Mouse (Mus musculus) left cerebral cortex, adult 8-10 months (tissue): ENCODE measurements around the gene Hcn1. TPM values are rescaled to one million over a fixed set of nuclear protein-coding genes. Genes with fewer than 3 reads are reported as not detected.
"Not testable (repeated sequence)": the region's sequence is repeated elsewhere in the genome, so short reads cannot be mapped to it uniquely, and the experiment has no call there.

Experiments used
- DNase-seq, 2 experiments: peaks; one replicate each; pipeline ENCODE4 v3.0.0; 2022; ENCODE audit warnings: low spot score in 2 of 2
- total RNA-seq, 4 experiments: library from RNA; stranded (reverse); gene quantifications; 2 replicates each; pipeline ENCODE4 v1.2.4; 2022

The Hcn1 gene
- total RNA-seq, 4 experiments from 2014 or later, result 29.7 to 36.3 (median 33.2) TPM

DNA sequence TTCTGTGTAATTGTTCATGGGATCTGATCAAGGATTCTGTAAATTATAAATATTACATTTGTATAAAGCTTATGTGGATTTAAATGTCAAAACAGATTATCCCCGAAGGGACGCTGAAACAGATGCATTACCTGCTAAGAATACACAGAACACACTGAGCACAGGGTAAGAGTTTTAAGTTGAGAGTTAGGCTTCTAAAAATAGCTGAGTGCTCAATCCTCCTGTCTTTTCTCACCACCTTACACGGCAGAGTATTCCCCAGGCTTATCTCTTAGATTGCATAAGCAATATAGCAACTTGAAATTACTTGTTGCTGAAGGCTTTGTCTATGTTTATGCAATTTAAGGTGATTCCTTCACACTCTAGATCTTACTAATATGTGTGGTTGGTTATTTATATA lies 256.3 kb downstream of the Hcn1 start:
- DNase-seq, result no peak

DNA sequence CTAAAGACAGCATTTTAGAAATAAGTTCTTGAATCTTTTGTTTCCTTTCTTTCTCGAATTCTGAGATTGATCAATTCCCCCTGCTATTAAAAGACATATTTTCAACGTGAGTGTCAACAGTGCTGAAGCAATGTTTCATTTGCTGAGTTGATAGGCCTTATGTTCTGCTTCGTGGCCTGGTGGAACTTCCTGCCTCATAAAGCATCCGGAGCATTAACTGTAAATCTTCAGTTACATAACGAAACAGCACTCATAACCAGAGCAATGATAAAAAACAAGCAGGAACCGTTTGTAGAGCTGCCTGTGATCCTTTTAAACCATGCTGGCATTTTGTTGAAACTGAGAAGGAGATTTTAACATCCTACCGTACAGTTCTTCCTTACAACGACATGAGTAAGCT lies 275.7 kb downstream of the Hcn1 start:
- DNase-seq, result no peak

DNA sequence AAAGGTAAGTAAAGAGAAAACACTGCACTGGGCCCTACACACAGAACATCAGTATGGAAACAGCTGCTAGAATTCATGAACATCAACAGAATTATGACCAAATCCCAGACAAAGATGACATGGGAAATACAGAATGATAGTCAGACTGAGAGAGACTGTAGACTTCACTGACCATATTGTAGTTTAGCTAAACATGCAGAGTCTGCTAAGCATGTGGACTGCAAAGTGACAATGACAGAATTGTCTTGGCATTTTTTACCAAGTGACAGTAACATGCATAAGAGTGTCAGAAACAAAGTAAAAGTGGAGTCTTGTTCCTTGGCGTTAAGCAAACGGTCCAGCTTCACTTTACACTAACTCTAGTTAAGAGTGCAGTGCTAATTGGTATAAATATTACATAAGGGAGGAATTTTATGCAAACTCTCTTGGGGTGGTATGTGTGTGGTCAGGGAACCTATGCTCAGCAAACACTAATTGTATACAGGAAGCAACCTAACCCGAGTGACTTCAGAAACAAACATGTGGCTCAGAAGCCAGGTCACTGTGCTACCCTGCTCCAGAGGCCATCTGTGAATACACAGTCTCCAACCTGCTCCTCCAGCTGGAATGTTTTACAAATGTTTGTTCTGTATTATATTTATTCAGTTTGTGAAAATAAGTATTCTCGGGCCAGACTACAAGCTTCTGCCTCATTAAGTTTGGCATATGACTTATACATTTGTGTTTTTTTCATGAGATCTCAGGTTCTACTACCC lies 278.5 kb downstream of the Hcn1 start:
- DNase-seq, result no peak

DNA sequence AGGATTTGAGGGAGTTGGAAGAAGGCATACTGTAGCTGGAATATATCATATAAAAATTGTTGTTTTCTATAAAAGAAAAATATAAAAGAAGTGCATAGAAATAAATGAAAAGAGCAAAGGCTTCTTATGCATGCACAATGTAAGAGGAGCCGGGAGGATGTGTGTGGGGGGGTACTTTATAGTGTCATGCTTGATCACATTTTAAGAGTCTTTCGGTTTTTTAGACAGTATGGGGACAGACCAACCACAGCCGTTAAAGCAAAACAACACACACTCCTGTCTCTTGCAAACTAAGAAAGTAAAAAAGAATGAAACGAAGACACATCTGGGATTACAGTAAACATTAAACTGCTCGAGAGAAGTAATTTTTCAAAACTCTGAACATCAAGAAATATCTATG lies 290.0 kb downstream of the Hcn1 start:
- no peak for DNase-seq

DNA sequence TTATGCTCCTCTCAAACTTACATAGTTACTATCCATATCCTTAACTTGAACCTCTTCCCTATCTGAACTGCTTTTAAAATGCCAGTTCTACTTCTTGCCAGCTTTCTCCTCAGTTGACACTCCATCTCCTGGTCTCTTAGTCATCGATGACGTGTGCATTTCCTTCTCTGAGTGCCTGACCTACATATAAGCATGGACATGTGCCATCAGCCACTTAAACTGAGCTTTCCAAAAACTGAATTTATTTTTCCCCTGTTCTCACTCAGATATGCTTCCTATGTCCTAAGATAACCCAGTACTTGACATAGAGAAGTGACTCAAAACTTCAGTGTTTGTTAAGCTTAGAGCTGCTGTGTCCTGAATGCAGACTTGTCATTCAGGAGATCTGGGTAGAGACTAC lies 295.9 kb downstream of the Hcn1 start:
- peak in 1 of 2 experiments; percentile 18 for DNase-seq

DNA sequence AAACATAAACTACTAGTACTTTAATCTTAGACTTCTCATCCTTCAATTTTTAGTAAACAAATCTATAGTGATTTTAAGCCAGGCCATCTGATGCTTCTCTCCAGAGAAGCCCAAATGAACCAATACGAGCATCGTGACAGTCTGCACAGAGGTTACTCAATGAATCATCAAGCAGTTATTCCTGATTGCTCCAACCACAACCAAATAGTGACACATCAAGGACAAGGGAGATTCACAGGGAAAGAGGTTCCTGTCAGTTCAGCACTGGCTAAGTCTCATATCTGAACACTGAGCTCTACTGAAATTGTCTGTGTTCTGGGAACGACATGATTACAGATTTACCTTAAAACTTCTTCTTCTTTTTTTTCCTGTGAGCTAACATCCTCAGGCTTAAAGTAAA lies 305.7 kb downstream of the Hcn1 start:
- DNase-seq, result no peak

DNA sequence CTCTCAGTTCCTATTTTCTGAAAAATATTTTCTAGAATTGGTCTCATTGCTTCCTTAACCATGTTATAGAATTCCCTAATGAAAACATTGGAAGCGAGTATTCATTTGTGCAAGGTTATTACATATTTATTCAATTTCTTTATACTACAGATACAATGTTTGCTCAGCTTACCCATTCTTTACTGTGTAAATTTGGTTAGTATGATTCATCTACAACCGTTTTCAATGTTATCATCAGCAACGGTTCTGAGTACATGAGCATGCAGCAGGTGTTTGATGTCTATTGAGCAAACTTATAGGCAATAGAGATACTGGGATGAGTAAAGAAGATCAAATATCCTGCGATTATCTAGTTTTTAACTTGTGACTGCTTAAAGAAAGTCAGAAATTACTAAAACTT lies 327.6 kb downstream of the Hcn1 start:
- DNase-seq, result no peak

DNA sequence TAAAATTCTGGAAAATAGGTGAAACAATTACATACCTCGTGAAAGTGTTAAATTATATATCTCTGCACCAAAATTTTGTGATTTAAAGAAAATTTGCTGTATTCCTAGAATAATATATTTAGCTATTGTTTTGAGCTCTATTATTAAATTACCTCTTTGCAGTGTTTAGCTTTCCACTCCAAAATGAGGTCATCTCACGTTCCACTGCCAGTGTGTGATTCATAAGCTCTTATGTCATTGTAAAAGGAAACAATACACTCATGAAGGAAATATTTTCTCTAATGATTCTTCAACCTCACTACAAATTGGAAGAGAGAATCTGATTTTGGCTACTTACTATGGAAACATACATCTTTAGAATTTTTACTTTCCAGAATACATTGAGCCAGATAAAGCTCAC lies 329.6 kb downstream of the Hcn1 start:
- no peak for DNase-seq

DNA sequence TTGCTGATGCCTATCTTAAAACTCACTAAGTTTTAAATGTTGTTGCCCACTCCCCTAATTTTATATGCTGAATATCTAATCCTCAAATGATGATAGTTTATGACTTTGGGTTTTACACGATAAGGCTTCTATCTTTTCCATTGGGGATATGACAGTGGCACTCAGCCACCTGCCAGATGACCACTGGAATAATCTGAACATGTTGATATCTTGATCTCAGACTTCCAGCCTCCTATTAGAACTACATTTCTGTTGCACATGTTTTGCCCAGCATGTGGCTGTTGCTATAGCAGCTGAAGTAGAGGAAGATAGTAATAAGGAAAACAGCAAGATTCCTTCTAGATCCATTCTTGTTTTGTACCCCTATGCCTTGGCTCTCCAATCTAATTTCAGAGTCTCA lies 336.6 kb downstream of the Hcn1 start:
- DNase-seq, result no peak

DNA sequence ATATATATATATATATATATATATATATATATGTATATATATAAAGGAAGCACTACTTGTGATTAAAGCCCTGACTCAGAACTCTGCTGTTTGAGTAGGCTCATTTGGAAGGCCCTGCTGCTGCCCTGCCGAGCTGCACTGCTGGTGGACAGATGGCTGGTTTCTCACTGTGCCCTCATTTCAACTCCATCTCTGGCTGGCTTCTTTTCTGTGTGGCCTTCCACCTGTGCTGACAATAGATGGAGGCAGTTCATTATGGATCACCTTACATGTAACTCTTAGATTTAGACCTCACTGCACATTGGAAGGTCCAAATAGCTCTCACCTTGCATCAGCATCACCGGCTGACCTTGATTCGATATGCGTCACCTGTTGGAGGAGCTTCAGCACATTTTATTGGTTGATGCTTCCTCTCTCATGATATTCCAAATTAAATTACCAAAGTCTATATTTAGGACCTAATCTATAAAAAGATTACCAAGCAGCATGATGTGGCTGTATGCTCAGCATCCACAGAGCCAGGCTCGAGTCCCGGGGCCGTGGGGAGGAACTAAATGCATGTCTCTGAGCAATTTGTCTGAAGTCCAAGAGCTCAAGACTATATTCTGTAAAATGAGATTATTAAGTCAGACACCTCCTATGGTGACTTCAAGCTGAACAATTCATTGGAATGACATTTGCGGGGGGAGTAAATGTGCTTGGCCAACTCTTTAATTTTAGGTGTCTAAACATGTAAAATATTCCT lies 338.6 kb downstream of the Hcn1 start:
- no peak for DNase-seq

DNA sequence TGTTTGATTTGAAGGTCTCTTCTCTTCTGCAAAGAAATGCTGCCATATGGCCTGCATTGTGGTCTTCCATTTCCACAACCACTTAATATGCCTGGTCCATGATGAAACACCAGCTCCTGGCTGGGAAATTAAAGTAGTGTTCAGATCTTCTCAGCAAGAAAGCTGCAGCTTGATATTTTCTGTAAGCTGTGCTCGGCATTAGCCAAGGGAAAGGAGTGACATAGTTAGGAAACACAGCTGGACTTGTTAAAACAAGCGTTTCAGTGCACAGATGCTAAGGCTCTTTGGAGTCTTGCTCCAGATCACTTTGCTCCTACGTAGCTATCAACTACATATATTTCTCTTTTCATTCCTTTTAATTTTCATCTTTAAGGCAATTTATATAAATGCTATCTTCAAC lies 344.7 kb downstream of the Hcn1 start:
- no peak for DNase-seq

DNA sequence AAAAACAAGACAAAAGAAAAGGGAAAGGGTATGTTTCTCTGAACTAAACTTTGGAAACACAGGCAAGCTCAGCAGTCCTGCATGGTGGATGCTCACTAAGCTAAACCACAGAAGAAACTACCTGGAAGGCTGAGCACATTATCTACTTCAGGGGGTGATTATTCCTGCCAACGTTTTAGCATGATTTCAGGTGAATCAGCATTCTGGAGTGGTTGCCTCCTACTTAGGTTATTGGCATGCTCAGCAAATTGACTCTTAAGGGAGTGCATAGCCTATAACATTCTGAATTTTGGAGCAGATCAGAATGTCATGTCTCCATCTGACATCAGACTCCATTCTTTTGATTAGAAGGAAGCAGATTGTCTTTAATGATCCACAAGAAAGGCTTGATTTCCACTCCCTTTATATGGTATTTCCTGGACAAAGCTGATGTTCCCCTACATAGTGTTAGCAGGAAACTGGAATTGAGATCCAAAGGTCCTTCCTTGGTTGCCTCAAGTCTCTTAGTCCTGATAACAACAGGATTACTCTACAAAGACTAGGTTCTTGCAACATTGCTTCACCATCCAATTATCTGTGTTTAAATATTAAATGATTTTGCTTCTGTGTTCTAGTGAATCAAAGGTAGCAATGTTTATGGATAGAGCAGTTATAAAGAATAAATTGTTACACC lies 345.7 kb downstream of the Hcn1 start:
- no peak for DNase-seq

DNA sequence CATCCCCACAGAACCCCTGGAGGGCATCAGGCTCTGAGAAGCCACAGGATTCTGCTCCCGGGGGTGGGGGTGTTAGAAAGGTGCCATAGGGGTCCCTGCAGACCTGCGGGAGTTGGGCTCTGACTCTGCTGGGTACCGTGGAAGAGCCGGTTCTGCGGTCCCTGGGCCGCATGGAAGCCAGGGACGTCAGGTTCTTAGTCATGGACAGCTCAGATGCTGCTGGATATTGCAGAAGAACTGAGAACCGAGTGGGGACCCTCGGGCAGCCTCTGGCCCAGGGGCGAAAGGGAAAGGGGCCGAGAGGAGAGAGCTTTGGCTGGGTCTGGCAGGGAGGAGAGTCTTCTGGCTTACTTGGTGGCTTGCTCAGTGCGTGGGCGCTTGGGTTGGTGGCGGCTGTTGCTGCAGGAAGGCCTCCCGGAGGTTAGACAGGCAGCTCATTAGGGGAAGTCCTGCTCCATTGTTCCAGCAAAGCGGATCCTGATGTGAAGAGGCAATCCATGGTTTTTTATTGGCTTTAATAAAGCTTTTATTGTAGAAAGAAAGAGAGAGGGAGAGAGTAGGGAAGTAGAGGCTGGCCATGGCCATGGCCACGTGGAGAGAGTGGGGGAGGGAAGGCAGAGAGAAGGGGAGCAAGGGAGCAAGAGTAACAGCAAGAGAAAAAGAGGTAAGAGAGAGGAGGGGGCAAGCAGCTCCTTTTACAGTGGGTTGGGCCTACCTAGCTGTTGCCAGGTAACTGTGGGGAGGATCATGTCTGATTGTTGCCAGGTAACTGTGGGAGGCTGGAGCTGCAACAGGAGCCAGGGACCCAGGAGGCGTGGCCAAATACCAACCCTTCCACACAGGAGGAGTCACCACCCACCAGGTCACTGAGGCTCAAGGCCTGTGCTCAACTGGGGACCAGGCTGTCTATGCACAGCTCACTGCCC lies 356.6 kb downstream of the Hcn1 start:
- no peak for DNase-seq

DNA sequence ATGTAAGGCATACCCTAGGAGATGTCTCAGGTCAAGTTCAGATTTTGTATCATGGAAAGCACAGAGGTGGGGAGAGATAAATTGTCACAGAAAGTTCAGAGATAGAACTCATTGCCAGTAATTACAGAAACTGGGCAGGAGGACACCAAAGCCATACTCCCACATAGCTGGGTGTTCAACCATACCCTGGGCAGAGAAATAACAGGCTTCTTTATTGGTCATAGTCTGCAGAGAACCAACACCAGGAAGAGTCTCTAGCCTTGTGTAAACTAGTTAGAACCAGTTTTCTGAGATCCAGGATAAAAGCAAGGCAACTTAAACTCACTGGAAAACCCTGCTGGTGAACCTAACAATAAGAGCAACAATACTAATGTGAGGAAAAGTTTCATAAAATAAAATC lies 362.5 kb downstream of the Hcn1 start:
- DNase-seq, result no peak

DNA sequence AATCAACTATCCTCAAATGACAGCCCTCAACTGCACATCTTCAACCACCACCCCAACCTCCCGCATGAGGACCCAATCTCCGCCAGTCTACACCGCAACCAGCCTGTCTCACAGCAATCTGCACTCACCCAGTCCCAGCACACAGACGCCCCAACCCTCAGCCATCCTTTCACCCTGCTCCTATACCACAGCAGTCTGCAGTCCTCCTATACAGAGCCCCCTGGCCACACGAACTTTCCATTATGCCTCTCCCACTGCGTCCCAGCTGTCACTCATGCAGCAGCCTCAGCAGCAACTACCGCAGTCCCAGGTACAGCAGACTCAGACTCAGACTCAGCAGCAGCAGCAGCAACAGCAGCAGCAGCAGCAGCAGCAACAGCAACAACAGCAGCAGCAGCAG lies 373.3 kb downstream of the Hcn1 start:
- DNase-seq, result no peak

DNA sequence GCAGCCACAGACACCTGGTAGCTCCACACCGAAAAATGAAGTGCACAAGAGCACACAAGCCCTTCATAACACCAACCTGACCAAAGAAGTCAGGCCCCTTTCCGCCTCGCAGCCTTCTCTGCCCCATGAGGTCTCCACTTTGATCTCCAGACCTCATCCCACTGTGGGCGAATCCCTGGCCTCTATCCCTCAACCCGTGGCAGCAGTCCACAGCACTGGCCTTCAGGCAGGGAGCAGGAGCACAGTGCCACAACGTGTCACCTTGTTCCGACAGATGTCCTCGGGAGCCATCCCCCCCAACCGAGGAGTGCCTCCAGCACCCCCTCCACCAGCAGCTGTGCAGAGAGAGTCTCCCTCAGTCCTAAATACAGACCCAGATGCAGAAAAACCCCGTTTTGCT lies 373.7 kb downstream of the Hcn1 start:
- no peak for DNase-seq

DNA sequence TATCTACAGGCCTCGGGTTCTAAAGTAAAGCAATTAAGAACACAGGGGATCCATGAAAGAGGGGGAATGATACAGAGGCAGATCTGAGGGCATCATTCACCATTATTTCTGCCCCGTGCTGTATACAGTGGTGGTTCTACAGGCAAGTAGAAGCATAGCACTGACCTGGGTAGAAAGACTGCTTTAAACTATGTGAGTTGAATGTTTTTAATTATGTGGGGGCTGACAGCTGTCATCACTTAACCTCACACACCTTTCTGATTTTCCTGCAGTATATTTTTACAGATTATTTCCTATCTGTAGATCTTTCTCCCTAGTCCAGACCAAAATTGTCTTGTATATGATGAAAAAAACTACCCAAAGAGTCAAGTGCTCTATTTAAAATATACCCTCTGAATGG lies 382.2 kb downstream of the Hcn1 start:
- no peak for DNase-seq

DNA sequence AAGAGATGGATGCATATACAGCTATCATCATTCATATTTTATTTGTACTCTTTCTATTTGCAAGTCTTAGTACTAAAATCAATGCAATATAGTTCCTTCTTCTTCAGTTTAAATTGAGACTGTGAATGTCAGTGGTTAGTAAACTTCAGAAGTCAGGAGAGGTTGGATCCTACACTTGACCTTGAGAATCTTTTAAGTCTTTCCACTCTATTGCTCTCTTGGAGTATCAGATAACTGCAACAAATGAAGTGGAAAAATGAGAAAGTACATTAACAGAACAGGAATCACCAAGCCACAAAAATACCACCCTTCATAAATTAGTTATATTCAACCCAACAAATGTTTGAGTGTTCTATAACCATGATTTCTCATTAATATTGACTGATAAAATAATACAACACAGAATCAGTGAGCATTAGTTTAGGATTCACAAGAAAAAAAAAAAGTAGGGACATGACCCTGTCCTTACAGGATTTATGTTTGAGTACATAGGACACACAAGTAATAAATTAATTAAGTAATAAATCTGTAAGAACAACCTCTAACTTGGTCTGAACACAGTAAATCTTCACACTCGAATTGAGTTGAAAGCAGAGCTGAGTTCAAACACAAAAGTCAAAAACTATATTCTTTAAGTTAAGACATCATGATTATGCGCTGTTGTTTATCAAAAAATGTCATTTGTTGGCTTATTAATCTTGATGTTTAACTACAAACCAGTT lies 397.8 kb downstream of the Hcn1 start:
- DNase-seq, result no peak

DNA sequence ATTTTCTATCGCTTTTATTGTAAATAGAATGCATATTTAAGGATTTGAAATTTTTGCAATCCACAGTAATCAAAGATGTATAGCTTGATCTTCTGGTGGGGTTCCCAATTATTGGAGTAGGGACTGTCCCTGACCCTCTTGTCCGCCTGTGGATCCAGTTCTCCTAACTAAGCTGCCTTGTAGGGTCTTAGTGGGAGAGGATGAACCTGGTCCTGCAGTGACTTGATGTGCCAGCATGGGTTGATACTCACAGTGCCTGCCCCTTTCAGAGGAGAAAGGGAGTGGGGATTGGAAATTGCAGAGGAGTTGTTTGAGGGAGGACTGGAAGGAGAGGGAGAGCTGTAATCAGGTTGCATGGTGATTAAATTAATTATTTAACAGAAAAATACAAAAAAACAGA lies 398.4 kb downstream of the Hcn1 start:
- no peak for DNase-seq

DNA sequence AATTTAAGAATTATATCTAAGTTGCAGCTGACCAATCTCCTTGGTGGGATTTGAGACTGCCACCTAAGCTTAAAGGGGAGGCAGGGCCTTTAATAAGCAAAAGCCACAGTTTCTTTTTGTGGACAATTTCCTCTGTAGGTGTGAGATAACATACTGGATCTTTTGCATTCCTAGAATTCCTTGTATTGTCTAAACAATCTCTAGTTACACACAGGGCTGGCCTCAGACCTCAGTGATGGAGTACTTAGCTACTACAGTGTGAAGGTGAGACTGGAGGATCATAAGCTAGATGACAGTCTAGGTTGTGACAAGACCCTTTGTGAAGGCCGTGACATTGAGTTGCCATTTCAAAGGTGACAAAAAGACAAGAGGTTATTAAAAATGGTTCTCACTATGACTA lies 419.1 kb downstream of the Hcn1 start:
- no peak for DNase-seq

DNA sequence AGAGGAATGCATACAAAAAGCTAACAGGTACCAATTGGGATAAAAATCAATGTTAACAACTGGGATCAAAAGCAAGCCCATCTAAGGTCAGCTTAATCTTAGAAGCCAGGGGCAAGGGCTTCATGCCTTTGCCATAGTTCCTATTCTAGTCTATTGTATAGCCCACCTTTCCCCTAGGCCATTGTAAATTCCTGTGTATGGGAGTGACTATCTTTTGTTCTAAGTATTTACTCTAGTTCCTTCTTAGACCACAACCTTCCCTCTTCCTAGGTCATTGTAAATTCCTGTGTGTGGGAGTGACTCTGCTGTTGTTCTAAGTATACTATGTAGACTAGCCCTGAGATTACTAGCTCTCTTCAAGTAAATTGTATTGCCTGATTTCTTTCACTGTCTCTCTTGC lies 420.8 kb downstream of the Hcn1 start:
- DNase-seq, result not testable (repeated sequence)
